ENCODE assay signal across 8 mouse cellular contexts in the genomic region with DNA sequence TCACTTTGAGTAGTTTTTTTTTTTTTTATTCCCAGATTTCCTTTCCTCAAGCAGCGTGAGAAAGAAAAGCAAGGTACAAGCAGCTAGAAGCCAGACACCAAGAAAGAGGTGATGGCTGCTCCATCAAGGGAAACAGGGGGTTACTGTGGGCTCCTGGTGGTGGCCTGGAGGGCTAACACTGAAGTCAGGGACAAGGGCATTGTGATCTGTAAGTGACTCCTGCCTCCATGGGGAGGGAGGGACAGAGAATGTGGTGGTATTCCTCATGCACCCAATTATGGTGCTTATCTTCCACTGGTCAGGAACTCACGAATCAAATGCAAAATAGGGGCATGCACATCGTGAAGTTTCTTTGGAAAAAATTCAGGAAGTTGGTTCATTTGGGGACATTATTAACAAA.
"Had no signal": no experiment of that assay in that cellular context is flagged by ENCODE, and none has a peak within 500 bp of the region (broad histone marks: within the 10 kb centered on the region; RNA-seq: fewer than 3 reads in every experiment).

No protein-coding gene starts in this region.

- H3K4me2 ChIP-seq: liver, embryonic 13.5 days; midbrain, embryonic 11.5 days had no signal

- H3K9me3 ChIP-seq: liver, embryonic 13.5 days had no signal

- H3K4me3 ChIP-seq: left cerebral cortex, adult 2 months; liver, embryonic 13.5 days had no signal

- H3K27ac ChIP-seq: left cerebral cortex, adult 2 months; liver, embryonic 13.5 days had no signal

- H3K36me3 ChIP-seq: liver, embryonic 13.5 days had no signal

- H3K9ac ChIP-seq: liver, embryonic 13.5 days had no signal

- H3K4me1 ChIP-seq: liver, embryonic 13.5 days had no signal

- H3K27me3 ChIP-seq: liver, embryonic 13.5 days had no signal

- DNase-seq: layer of hippocampus, postnatal 36 days; liver, embryonic 13.5 days; lung, adult 2 months; midbrain, embryonic 14.5 days; thymus, adult 18-20 months; thymus, postnatal 36 days had no signal
